Mouse (Mus musculus) intestine, postnatal 0 days (tissue): ENCODE results near the gene Blvrb. TPM values are rescaled to one million over a fixed set of nuclear protein-coding genes. Genes with fewer than 3 reads are reported as not detected.

ENCODE experiments used
- ATAC-seq: fragments of 200-750 bp; cut with Nextera tagmentation; 2 replicates; pipeline ENCODE4 v1.8.0; 2017; ENCODE audit warnings: mild to moderate bottlenecking, moderate TSS enrichment, moderate library complexity
- H3K27ac ChIP-seq: fragments of 300-500 bp; sonication (generic); 2 replicates; pipeline ENCODE4 v1.5.1; 2014; ENCODE audit warnings: mild to moderate bottlenecking, low read depth, low read length, moderate library complexity
- H3K27me3 ChIP-seq: fragments of 300-500 bp; sonication (generic); replicated peaks from 2 replicates; pipeline ENCODE4 v1.6.1; 2014; ENCODE audit warnings: low read length, mixed read lengths; ENCODE audit not compliant: control insufficient read depth, insufficient read depth
- H3K36me3 ChIP-seq: fragments of 300-500 bp; sonication (generic); 2 replicates; pipeline ENCODE4 v1.6.1; 2014; ENCODE audit warnings: mild to moderate bottlenecking, moderate library complexity; ENCODE audit not compliant: control insufficient read depth, insufficient read depth
- H3K4me1 ChIP-seq: fragments of 300-500 bp; sonication (generic); replicated peaks from 2 replicates; pipeline ENCODE4 v1.6.1; 2014; ENCODE audit warnings: antibody characterized with exemption, low read length, mixed read lengths; ENCODE audit not compliant: control insufficient read depth, insufficient read depth
- H3K4me2 ChIP-seq: fragments of 300-500 bp; sonication (generic); replicated peaks from 2 replicates; pipeline ENCODE4 v1.6.1; 2014; ENCODE audit warnings: low read depth, mild to moderate bottlenecking, moderate library complexity
- H3K4me3 ChIP-seq: fragments of 300-500 bp; sonication (generic); 2 replicates; pipeline ENCODE4 v1.5.1; 2014; ENCODE audit warnings: low read depth, low read length
- H3K9ac ChIP-seq: fragments of 300-500 bp; sonication (generic); 2 replicates; pipeline ENCODE4 v1.6.1; 2014; ENCODE audit warnings: mild to moderate bottlenecking, low read depth, low read length
- H3K9me3 ChIP-seq: fragments of 300-500 bp; sonication (generic); 2 replicates; pipeline ENCODE4 v1.6.1; 2016; ENCODE audit warnings: mixed run types; ENCODE audit not compliant: control insufficient read depth
- CTCF ChIP-seq: sonication (generic); IDR thresholded peaks from 2 replicates; pipeline ENCODE4 v1.5.1; 2016; ENCODE audit warnings: low read depth, mild to moderate bottlenecking, control low read depth, antibody characterized with exemption, moderate library complexity
- WGBS: fragments of 180-500 bp; shearing (Covaris S2); extraction: QIAGEN DNeasy Blood & Tissue Kit; methylation state at CpG from one replicate; pipeline ENCODE4 v1.1.7; 2014; 5-methylcytosine and 5-hydroxymethylcytosine counted together
- polyA plus RNA-seq: library from polyadenylated mRNA; unstranded; fragments of >200 nt; fragmentation: Nextera tagmentation; extraction: Ambion mirVana; gene quantifications from 2 replicates; pipeline ENCODE4 v1.2.1, GENCODE M21; 2015

Gene Blvrb
- polyA plus RNA-seq, 1 experiment from 2014 or later = 60.4 TPM

DNA sequence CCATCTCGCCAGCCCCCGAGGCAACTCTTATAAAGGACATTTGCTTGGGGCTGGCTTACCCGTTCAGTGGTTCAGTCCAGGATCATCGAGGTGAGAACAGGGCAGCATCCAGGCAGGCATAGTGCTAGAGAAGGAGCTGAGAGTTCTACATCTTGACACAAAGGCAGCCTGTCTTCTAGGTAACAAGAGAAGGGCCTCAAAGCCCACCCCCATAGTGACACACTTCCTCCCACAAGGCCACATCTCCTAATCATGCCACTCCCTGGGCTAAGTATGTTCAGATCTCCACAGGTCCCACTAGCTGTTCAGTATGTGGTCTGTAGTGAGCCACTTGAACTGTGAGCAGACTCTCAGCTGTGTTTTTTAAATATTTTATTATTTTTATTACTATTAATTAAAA, 36.1 kb downstream of the Blvrb start:
- H3K4me3 ChIP-seq = no peak overlapping the region
- 92% methylated on average over 4 of the region's 4 CpGs for WGBS
- peaks cover under 1% of the 10 kb centered on the region; the same call in 1 of the 2 replicates for H3K36me3 ChIP-seq
- H3K27ac ChIP-seq = no peak overlapping the region
- H3K9me3 ChIP-seq = no peaks in the 10 kb centered on the region
- TF ChIP-seq CTCF = no peak
- no peak overlapping the region for H3K9ac ChIP-seq
- 0 out of 2 replicates have a peak, but pooled peaks cover 6% of the 10 kb centered on the region for H3K4me1 ChIP-seq
- H3K4me2 ChIP-seq = no peak overlapping the region
- no peak for ATAC-seq
- no peaks in the 10 kb centered on the region for H3K27me3 ChIP-seq

DNA sequence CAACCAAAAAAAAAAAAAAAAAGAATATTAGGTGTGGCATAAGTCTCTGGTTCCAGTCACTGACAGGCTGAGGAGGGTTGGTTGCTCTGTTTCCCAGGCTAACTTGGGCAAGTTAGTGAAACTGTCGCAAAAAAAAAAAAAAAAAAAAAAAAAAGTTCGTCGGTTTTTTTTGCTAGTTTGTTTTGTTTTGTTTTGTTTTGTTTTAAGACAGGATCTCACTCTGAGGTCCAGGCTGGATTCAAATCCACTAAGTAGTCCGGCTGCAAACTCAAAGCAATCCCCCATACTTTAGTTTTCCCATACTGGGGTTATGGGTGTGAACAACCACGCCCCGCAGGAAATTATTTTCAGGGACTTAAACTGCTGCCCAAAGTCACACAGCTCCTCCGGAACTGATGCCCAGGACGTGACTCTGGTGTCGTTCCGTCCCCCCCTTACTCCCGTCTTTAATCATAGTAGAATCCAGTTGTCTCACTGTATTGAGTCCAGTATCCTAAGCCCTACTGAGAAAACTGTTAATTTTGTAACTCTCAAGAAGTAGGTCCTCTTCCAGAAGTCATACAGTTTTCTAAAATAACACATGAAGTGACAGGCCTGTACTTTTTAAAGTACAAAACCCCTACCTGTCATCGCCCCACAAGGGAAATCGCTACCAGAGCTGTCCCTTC, 38.5 kb downstream of the Blvrb start:
- peak overlapping the region; percentile 83 for H3K4me2 ChIP-seq
- H3K4me1 ChIP-seq = no peaks in the 10 kb centered on the region
- peak overlapping the region; percentile 88 for H3K4me3 ChIP-seq
- peaks cover 12% of the 10 kb centered on the region for H3K36me3 ChIP-seq
- H3K9me3 ChIP-seq = no peaks in the 10 kb centered on the region
- H3K27ac ChIP-seq = peak overlapping the region; percentile 98
- H3K27me3 ChIP-seq = no peaks in the 10 kb centered on the region
- under 1% methylated on average over 13 of the region's 13 CpGs for WGBS
- TF ChIP-seq CTCF = no peak
- peak overlapping the region; percentile 50; the same call in 1 of the 2 replicates for H3K9ac ChIP-seq
- no peak for ATAC-seq

GRCm38 (mm10) chr7:27486770-27487697, 39.3 kb downstream of the Blvrb start, which contains the start of gene Sertad1:
TSS of gene Sertad1 (plus strand) at chr7:27486910.
- Histone ChIP-seq H3K9me3 (no peaks in the 10 kb centered on the region), H3K4me1 (0 out of 2 replicates have a peak, but pooled peaks cover 3% of the 10 kb centered on the region), H3K27ac (peak within 1 kb of the TSS; percentile 98), H3K9ac (peak within 1 kb of the TSS; percentile 91), H3K4me2 (peak within 1 kb of the TSS; percentile 83), H3K36me3 (peaks cover 12% of the 10 kb centered on the region), H3K4me3 (peak within 1 kb of the TSS; percentile 88), H3K27me3 (no peaks in the 10 kb centered on the region)
- peak; percentile 91 for ATAC-seq
- WGBS = under 1% methylated on average over 80 of the region's 80 CpGs
- TF ChIP-seq CTCF = peak; percentile 69

- H3K4me3 ChIP-seq = peak overlapping the region; percentile 88
- ATAC-seq = no peak
- peak overlapping the region; percentile 83 for H3K4me2 ChIP-seq
- peak overlapping the region; percentile 98 for H3K27ac ChIP-seq
- TF ChIP-seq CTCF = no peak
- no peaks in the 10 kb centered on the region for H3K9me3 ChIP-seq
- H3K9ac ChIP-seq = peak overlapping the region; percentile 91
- H3K27me3 ChIP-seq = no peaks in the 10 kb centered on the region
- H3K36me3 ChIP-seq = peaks cover 12% of the 10 kb centered on the region
- under 1% methylated on average over 13 of the region's 13 CpGs for WGBS
- H3K4me1 ChIP-seq = 0 out of 2 replicates have a peak, but pooled peaks cover 4% of the 10 kb centered on the region
Measured at GRCm38 (mm10) chr7:27487740-27488268, 40.0 kb downstream of the Blvrb start.

GRCm38 (mm10) chr7:27489270-27489869, 41.6 kb downstream of the Blvrb start:
- H3K4me2 ChIP-seq = no peak overlapping the region

More at GRCm38 (mm10) chr7:27489270-27489869, 41.6 kb downstream of the Blvrb start:
- no peak for TF ChIP-seq CTCF
- H3K4me1 ChIP-seq = 0 out of 2 replicates have a peak, but pooled peaks cover 4% of the 10 kb centered on the region
- WGBS = 89% methylated on average over 25 of the region's 25 CpGs
- no peak overlapping the region for H3K9ac ChIP-seq
- peak overlapping the region; percentile 93; the same call in 1 of the 2 replicates for H3K27ac ChIP-seq
- ATAC-seq = no peak
- H3K9me3 ChIP-seq = no peaks in the 10 kb centered on the region
- no peak overlapping the region for H3K4me3 ChIP-seq
- no peaks in the 10 kb centered on the region for H3K27me3 ChIP-seq
- H3K36me3 ChIP-seq = peaks cover 12% of the 10 kb centered on the region
